Comparison of ENCODE assay signal across 9 mouse cellular contexts in the genomic region with DNA sequence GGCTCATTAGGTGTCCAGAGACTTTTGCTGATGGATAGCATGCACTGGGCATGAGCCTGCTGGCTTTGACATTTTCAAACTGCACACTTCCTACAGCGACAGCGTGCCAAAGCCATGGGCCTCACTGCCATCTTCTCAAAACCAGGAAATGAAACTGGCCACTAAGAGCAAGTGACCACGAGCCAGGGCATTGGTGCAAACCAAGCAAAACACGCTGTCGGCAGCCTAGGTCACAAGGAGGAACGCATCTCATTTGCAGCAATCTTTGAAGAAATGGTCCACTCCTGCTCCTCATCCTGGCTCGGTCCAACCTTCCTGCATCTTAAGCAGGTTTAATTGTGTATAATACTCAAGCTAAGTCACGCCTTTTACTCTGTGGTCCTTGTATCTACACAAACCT. TPM values are rescaled to one million over a fixed set of nuclear protein-coding genes. Genes with fewer than 3 reads are reported as not detected.
DNase-seq lines count a peak whose midpoint lies in the region; ATAC-seq lines count a peak whose summit lies in the region.
"Had no signal": no experiment of that assay in that cellular context is flagged by ENCODE, and none has a peak within 500 bp of the region (broad histone marks: within the 10 kb centered on the region; RNA-seq: fewer than 3 reads in every experiment).

No protein-coding gene starts in this region.

- peak; percentile 53 for ATAC-seq in neutrophil, adult 5-6 weeks (ENCODE audit: extremely low read depth, insufficient number of reproducible peaks, low FRiP score, poor library complexity, severe bottlenecking)

- DNase-seq in lung, adult 18-20 months = peak; percentile 44 to 60
- no peak for DNase-seq in lung, postnatal 14 days
- peak; percentile 58 for DNase-seq in brain, adult 2 months (ENCODE audit: low read depth, low spot score)
- peak; percentile 86 for DNase-seq in layer of hippocampus, adult 9-11 months
- no peak for DNase-seq in Muller cell, postnatal 12 days (ENCODE audit: inconsistent ontology term)
- no peak for DNase-seq in urinary bladder, postnatal 14 days (ENCODE audit: low spot score)
- DNase-seq: kidney, adult 18-20 months; midbrain, embryonic 14.5 days had no signal

RNA-seq across cellular contexts. Expression of gene Fli1, which starts 41.8 kb away (rescaled TPM):
- total RNA-seq in neutrophil, adult 5-6 weeks (2017) = 203 and 223 TPM in 2 replicates

Comparison
In these comparisons a context has a peak if more than half of its experiments do, and no peak if none do; other contexts are left out.
1. DNase-seq: peak in lung, adult 18-20 months (2 of 2), brain, adult 2 months (single experiment) and layer of hippocampus, adult 9-11 months (single experiment); none in lung, postnatal 14 days (single experiment), Muller cell, postnatal 12 days (single experiment) and urinary bladder, postnatal 14 days (single experiment).